Mouse (Mus musculus) cerebellum, adult 11 months (tissue): ENCODE measurements around the gene Abcc4.
"Not testable (repeated sequence)": the region's sequence is repeated elsewhere in the genome, so short reads cannot be mapped to it uniquely, and the experiment has no call there.

ENCODE experiments used
- DNase-seq: peaks from one replicate; pipeline ENCODE4 v3.0.0; 2022

Abcc4 gene

GRCm38 (mm10) chr14:118572688-118573245, 133.3 kb downstream of the Abcc4 start:
- DNase-seq: no peak

GRCm38 (mm10) chr14:118569586-118569985, 136.4 kb downstream of the Abcc4 start:
- DNase-seq: no peak

GRCm38 (mm10) chr14:118568116-118568673, 137.8 kb downstream of the Abcc4 start:
- no peak for DNase-seq

- no peak for DNase-seq
These were observed 139.2 kb downstream of the Abcc4 start for GRCm38 (mm10) chr14:118566809-118567208.

- DNase-seq: no peak
These were observed 139.8 kb downstream of the Abcc4 start for GRCm38 (mm10) chr14:118566214-118566688.

- DNase-seq: no peak
These were observed 140.3 kb downstream of the Abcc4 start for GRCm38 (mm10) chr14:118565696-118566095.

GRCm38 (mm10) chr14:118563570-118563969, 142.4 kb downstream of the Abcc4 start:
- no peak for DNase-seq

GRCm38 (mm10) chr14:118552901-118553475, 153.0 kb downstream of the Abcc4 start:
- DNase-seq: peak; percentile 13

GRCm38 (mm10) chr14:118552390-118552789, 153.6 kb downstream of the Abcc4 start:
- no peak for DNase-seq

- DNase-seq: no peak
These were observed 154.2 kb downstream of the Abcc4 start for GRCm38 (mm10) chr14:118551725-118552285.

GRCm38 (mm10) chr14:118551061-118551724, 154.8 kb downstream of the Abcc4 start:
- DNase-seq: no peak

GRCm38 (mm10) chr14:118544493-118544892, 161.5 kb downstream of the Abcc4 start:
- DNase-seq: no peak

- DNase-seq: no peak
These were observed 163.1 kb downstream of the Abcc4 start for GRCm38 (mm10) chr14:118542947-118543346.

- DNase-seq: no peak
These were observed 174.5 kb downstream of the Abcc4 start for GRCm38 (mm10) chr14:118531539-118531938.

GRCm38 (mm10) chr14:118514280-118515031, 191.6 kb downstream of the Abcc4 start:
- DNase-seq: no peak

GRCm38 (mm10) chr14:118511715-118512114, 194.3 kb downstream of the Abcc4 start:
- not testable (repeated sequence) for DNase-seq

GRCm38 (mm10) chr14:118510793-118511192, 195.2 kb downstream of the Abcc4 start:
- no peak for DNase-seq

- DNase-seq: no peak
These were observed 195.8 kb downstream of the Abcc4 start for GRCm38 (mm10) chr14:118510216-118510615.

GRCm38 (mm10) chr14:118507829-118508228, 198.2 kb downstream of the Abcc4 start:
- no peak for DNase-seq

- DNase-seq: no peak
These were observed 199.3 kb downstream of the Abcc4 start for GRCm38 (mm10) chr14:118506591-118507146.

- DNase-seq: no peak
These were observed 209.3 kb downstream of the Abcc4 start for GRCm38 (mm10) chr14:118496767-118497166.

GRCm38 (mm10) chr14:118495458-118495857, 210.6 kb downstream of the Abcc4 start:
- no peak for DNase-seq
